Mouse (Mus musculus) cerebellum, postnatal 25 days (tissue): ENCODE data around the gene Rubcnl.

ENCODE experiments used
- DNase-seq, 2 experiments: peaks; one replicate each; pipeline ENCODE4 v3.0.0; 2021; ENCODE audit warnings: mixed read lengths in 2 of 2

Rubcnl gene

DNA sequence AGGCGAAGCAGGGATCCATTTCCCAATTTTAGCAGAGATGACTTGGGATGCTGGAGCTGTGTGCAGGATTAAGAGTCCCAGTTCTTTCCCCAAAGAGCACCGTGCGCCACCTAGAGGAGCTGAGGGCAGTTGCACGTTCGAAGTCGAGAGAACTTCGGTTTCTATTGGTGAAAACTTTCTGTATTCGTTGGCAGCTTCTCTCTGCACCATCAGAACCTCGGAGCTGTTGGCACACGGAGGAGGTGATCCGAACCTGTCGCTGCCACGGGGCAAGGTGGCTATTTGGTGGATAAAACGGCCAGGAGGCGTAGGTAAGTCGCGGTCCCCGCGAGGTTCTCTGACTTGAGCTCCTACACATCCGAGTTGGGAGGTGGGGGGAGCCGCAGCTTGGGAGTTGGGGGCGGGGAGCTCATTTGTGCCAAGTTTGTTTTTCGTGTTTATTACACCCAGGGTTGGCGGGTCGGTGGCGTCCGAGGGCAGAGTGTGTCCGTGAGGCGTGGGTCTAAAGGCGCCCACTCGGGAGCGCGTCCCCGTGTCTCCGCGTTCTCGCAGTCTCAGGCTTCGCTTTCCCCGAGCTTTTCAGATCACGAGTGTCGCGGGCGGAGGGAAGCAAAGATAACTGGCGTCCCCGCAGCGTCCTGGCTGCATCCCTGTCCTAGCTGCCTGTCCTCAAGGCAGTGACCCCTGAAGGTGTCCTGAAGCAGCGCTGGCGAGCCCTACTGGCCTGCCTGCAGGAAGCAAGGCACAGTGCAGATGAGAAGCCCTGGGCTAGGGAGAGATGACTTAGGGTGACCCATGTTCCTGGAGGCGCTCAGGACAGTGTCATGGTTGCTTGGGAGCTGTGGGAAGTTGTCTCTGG is at the start of gene Rubcnl:
Rubcnl (plus strand) TSS at position 172 of the 859 bp plus-strand sequence.
- DNase-seq, result peak; percentile 53 to 78

DNA sequence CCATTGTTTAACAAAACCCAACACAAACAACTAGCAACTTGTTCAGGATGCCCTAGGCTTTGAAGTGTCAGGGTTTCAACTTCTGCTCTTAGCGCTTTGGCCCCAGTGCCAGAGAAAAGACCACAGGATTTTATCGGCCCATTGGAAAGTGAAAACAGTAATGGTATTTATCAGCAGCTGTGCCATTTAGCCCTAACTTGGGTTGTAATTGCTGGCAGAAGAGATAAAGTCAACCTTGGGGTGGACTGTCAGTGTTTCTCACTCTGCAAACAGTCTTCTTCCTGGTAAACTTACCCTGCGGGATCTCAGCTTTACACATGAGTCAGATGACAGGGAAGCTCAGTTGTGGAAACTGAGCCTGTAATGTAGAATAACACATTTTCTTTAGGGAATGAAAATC is 43.6 kb upstream of the Rubcnl start:
- no peak for DNase-seq

DNA sequence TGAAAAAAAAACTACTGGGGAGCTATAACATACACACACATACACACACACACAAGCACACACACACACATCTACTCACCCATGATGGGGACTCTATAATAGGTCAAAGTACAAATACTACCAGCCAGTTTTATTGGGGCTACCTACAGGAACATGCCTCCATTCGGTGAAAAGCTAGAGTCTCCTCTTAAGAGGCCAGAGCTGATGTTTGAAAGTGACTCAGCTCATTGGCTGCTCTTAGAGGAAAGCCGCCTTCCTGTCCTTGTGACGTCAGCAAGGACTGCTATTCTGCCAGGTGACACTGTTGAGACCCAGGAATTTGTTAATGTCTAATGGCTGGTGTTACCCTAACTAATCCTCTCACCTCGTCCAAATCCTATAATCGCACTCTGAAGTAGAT is 43.1 kb upstream of the Rubcnl start:
- DNase-seq, result no peak

DNA sequence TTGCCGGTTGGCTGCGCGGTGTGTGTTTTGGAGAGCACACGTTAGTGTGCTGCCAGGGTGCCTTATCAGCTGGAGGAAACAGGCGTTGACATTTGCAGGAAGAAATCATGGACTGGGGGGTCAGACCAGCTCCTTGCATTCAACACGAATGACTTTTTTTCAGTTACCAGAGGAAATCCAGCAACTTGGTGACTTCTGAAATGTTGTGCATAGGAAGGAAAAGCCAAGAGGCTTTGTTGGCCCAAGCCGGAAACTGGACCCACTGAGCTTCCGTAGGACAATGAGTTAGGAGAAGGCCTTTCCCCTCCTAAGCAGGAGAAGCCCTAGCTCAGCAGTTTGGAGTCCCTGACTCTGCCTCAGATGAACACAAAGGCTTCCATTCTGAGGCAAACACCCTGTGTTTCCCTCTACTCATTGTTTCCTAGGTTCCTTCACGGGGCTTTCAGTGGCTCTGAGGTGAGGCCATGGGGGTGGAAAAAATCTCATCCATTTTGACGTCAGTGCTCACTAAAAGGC is 41.6 kb upstream of the Rubcnl start:
- no peak for DNase-seq

DNA sequence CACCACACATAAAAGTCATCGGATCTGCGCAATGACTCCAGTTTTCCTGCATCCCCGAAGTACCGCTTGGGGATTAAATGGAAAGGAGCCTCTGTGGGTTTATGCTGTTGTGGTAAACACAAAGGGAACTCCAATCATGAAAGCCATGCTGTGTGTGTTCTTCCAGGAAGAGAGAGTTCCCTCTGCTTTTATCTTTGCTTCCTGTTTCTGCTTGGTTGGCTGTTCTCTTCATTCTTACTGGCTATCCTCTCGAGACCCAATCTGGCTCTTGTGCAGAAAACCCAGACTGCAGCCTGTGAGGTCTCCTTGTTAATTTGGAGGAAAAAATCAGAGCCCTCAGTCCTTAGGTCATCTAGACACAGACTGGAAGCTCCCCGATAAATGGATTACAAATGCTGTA is 38.9 kb upstream of the Rubcnl start:
- no peak for DNase-seq

DNA sequence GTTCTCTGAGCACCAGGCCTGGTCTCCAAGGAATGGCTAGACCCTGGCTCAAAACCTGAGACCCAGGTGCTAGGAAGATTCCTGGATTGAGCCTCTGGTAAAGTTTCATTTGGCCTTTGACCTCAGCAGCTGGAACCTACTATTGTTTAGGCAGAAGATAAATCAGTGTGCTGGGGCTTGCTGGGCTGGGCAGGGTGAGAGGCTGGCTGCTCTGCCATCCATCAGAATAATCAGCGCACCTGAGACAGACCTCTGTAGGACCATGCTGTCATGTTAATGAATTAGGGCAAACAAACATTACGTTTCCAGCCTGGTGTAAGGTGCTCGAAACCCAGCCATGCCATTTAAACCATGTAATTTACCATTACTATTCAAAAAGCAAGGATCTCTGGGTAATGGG is 34.8 kb upstream of the Rubcnl start:
- DNase-seq, result no peak

DNA sequence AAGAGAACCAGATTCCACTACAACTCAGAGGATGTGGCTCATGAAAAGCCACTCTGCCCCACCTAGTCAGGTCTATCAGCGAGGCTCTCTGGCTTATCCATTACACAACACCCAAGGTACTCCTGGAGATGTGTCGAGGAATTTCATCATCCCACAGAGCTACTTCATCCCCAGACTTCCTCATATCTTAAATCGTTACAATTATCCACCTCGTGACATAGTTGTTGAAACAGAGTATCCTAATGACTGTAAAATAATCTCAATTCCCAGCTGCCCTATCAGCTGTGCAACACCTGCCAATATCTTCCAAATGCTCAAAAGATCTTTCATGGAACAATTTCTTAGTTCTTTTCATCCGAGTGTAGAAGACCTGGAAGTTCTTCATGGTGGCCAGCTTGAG is 32.7 kb upstream of the Rubcnl start:
- DNase-seq, result no peak

DNA sequence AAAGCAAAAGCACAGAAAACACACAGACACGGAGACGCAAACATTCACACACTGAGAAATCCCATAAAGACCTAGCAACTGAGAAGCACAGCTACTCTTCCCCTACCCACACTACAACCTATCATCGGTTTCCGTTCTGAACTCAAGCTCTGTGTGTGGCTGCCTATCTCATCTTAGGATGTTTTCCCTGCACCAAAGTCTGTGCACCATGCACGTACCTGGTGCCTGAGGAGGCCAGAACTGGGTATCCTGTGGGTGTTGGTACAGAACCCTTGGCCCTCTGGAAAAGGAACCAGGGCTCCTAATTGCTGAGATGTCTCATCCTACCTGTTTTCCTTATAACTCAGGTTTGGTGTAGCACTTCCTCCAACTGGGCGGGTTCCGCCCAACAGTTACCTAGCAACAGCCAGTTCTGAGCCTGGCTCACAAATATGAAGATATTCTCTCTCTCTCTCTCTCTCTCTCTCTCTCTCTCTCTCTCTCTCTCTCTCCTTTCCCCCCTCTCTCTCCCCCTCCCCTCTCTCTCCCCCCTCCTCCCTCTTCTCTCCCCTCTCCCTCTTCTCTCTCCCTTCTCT is 30.9 kb upstream of the Rubcnl start:
- no peak for DNase-seq

DNA sequence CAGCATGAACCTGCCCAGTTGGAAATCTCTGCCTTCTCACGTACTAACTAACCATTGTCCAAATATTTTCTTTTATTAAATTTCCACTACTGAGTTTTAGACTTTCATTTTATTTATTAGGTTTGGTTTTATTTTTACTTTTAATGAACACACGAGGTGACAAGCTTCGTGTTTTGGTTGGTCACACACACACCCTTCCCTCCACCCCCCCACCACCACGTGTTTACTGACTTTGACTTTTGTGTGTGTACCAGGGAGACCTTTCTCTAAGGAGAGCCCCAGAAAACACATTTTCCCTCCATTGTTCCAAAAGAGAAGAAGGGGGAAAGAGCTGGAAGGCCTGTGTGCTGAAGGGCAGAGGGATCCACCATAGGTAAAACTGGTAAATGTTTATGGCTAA is 30.2 kb upstream of the Rubcnl start:
- DNase-seq, result no peak

DNA sequence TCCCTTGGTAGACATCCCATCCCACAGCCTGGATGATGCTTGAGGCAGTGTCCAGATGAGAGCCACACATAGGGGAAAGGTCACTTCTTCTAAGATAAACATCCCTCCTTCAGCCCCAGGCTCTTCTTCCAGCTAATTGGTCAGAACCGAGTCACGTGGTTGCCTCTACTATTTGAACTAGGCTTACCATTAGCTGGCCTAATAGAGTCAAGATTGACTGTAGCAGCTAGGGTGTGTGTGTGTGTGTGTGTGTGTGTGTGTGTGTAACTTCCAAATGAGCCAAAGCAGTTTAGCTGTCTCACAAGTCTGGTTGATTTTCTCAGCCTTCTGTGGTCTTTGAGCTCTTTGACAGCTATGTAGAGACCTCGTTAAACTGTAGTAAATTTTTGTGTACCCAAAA is 29.3 kb upstream of the Rubcnl start:
- no peak for DNase-seq

DNA sequence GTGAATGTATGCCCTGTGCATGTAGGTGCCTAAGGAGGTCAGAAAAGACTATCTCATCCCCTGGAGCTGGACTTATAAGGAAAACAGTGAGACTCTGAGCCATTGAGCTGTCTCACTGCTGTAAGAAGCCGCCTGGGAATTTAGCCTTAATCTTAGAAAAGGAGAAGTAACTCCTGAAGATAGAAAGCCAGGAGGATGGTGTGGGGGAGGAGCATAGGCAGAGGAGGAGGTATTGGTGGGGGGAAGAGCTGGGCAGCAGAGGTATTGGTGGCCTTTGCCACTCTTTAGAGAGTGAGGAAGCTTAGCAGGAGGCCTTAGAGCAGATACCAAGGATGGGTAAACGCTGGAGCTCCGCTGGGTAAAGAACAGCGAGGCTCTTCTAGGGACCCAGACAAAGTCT is 26.5 kb upstream of the Rubcnl start:
- DNase-seq, result no peak

DNA sequence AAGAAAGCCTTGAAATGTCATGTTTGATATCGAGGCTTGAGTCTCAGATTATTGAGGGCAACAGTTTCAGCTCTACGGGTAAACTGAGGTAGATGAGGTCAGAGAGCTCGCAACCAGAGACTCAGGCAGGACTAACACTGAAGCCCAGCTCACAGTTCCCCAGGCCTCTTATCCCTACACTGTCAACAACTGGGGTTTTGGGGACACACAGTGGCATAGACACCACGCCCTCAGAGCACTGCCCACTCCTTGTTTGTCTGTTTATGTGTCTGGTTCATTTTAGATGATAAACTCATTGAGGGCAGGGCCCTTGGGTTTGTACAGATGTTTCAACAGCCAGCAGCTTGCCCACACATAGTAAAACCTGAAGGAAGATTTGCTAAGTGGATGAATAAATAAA is 25.9 kb upstream of the Rubcnl start:
- no peak for DNase-seq

DNA sequence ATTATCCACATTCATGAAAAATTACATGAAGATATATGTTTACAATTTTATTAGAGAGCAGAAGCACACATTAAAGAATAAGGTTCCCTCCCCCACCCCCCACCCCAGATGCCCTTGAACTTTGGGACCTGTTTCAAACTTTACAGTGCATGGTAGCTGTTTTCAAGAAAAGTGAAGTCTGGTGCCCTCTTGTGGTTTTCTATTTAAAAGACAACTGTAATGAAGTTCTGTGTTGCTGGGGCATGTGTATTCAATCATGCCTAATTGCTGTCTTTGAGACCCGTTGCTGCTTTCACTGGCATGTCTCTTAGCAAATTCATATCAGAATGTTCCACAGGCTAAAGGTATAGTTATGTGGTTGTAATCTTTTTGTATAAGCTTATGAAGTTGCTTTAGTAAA is 25.3 kb upstream of the Rubcnl start:
- peak in 1 of 2 experiments; percentile 17 for DNase-seq

DNA sequence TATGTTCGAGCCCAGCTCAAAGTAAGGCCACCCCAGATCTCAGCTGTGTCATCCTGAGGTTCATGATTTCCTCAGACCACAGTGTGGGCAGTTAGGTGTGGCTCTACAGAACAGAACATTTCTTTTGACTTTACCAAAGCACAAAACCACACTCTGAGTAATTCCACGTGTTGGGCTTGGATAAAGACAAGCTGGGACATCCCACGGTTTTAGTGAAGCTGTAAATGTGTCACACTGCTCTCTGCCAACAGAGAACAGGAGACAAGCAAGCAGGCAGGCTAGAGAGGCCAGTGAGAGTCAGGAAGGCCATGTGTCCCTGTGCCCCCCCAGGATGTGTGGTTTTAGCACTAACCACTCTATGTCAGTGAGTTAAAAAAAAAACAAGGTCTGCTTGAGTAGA is 19.3 kb upstream of the Rubcnl start:
- no peak for DNase-seq

DNA sequence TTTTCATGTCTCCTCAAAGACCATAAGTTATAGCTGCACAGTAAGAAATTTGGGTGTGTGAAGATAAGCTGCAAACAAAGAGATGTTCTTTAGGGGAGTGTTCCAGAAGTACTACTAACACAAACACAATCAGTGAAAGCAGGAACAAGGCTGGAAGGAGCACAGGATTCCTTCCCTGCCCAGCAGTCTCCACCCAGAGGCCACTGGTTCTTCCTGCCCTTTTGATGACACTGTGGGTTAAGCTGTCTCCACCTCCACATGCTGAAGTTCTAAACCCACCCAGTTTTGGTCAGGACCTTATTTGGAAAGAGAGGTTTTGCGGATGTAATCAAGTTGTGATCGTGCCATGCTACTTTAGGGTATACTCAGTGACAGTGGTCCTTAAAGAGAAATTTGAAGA is 18.8 kb upstream of the Rubcnl start:
- DNase-seq, result no peak

DNA sequence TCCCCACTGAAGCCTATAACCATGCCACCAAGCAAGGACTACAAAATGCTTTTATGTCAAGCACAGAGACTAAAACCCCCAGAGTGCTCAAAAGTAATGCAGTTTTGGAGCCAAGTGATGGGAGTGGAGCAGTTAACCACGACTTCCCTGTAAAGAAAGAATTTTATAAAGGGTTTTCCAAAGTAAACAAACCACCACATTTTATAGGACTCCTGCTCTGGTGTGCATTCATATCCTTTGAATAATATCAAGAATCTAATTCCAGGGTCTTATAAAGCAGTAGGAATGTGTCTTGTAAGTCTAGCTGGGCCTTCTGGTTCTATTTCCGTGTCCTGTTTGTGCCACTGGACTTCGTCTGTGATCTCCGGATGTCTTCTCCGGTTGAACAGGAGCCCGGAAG is 14.5 kb upstream of the Rubcnl start:
- no peak for DNase-seq

DNA sequence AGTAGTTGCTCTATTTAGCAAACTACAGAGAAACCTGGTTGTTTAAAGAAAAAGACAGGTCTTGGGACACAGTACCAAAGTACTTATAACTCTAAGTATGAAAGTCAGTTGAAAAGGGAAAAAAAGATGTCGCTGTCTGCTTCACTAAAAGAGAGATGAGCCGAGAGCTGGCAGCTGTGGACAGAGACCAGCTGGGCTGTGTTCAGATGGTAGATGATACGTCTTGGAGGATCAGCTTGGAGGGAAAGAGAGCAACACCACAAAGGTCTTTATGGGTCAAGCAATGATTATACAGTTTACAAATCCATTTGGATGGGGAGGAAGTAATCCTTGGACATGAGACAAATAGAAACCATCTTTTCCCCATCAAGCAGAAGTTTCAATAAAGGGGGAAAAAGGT is 12.5 kb upstream of the Rubcnl start:
- no peak for DNase-seq

DNA sequence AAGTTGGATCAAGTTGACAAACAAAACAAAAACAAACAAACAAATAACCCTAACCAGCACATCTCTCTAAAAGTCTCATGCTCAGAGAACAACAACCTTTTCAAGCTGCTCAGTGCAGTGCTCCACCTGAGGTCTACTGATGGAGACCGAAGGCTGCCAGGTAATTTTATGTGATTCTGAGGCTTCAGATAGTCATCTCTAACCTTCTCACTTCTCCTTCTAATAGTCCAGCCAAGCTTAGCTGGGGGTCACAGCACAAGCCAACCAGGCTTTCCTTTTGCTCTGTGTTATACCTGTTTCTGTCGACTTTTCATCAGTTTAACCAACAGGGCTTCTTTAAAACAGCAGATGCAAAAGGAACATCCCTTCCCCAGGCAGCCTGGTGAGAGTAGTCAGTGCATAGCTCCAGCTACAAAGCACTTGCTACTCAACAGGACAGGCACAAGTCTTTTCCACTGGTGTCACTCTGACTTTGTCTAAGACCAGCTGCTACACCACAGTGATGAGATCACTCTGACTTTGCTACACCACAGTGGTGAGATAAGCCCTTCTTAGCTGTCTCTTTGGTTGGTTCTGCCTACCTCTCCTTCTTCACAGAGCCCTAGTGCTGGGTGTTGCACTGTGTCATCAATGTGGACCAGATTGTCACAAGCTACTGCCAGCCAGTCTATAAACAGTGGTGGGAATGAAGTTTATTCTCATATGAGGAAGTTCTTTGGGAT is 10.2 kb upstream of the Rubcnl start:
- DNase-seq, result no peak

DNA sequence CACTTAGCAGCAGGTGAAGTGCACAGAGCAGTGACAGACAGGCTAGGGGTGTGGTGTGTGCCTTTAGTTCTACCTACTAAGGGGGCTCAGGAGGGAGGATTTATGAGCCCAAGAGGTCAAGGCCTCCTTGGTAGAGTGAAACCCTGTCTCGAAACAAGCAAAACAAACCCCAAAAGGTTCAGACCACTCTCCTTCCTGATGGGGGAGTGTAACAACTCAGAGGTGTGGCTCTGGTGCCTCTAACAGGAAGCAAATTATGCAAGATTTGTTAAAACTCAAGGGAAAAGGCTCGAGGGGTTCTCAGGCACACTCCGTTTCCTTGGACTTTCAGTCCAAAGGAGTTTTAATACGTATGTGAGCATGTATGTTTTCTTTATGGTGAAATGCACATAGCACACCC is 5.5 kb upstream of the Rubcnl start:
- no peak for DNase-seq

DNA sequence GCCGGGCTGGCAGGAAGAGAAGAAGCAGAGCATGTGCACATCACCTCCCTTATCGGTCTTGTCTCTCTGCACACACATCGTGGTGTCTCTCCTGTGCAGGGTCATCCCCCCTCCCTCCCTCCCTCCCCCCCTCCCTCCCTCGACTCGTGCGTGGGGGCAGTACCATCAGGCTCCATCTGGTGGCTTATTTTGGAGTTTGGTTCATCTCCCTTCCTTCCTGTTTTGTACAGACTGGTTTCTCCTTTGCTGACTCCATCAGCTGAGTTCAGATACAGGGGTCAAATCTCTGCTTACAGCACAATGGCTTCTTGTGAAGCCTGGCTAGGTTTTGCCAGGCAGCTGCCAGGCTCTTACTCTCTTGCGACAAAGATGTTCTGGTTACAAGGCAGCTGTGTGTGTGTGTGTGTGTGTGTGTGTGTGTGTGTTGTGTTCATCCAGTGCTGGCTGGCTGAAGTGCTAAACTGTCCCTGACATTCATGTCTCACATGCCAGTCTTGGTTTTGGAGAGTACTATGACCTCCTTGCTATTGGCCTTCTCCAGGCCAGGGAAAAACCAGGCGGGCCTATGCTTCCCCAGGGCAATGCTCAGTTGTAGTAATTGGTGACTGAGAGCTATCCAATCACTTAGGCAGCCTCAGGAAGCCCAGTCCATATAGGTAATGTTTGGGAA is 4.7 kb upstream of the Rubcnl start:
- DNase-seq, result no peak

DNA sequence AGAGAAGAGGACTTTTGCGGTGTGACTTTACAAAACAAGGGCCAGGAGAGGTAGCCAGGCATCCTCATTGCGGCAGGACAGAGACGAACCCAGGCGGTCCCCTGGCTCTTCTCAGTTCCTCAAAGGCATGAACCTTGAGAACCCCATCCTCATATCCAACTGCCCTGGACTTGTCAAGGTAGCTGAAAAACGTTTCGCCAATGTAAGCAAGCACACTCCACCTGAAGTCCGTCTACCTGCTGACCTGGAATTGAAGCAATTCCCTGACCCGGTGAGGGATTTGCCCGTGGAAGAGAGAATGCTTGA is 841 bp downstream of the Rubcnl start:
- DNase-seq, result no peak

DNA sequence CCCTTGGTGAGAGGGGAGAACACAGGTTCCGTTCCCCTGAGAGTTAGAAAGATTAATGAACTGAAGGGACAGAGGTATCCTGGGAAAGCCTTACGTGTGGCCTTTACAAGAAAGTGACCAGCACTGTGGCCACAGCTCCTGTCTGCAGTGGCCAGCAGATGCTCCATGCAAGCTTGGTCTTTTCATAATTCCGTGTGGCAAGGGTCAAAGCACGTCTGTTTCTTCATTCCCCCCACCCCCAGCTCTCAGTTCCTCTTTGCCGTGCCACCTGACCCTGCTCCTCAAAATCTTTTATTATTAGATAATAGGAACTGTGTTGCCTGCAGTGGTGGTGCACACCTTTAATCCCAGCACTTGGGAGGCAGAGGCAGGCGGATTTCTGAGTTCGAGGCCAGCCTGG is 1.4 kb downstream of the Rubcnl start:
- DNase-seq, result no peak
